Mouse (Mus musculus) cortical plate, adult 2 months (tissue): ENCODE measurements around the gene Pcsk7.

Experiments
- CTCF ChIP-seq: fragments of 200-500 bp; IDR thresholded peaks from 2 replicates; pipeline ENCODE4 v1.5.1; 2011; ENCODE audit warnings: mild to moderate bottlenecking, control low read depth, low read length; ENCODE audit not compliant: insufficient read depth; ENCODE audit errors: extremely low read depth
- POLR2A ChIP-seq: fragments of 200-500 bp; IDR thresholded peaks from 2 replicates; pipeline ENCODE4 v1.6.1; 2011; ENCODE audit warnings: mild to moderate bottlenecking, low read length, control low read depth; ENCODE audit not compliant: insufficient read depth; ENCODE audit errors: extremely low read depth

DNA sequence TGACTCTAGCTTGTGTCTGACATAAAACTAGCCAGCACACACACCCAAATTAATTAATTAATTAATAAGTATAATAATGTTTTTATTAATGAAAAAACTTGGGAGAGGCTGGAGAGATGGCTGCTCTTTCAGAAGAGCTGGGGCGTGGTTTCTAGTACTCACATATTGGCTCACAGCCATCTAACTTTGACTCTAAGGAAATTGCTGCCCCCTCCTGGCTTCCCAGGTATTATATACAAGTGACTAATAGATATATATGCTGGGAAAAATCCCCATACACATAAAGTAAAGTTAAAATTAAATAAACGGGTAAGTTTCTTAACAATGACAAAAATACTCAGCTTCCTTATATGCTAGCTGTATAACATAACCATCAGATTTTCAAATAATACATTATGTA is 28.4 kb upstream of the Pcsk7 start:
- TF ChIP-seq CTCF: no peak
- TF ChIP-seq POLR2A: no peak
